Mouse (Mus musculus) C2C12 (cell line): ENCODE data around the gene Atcay. TPM values are rescaled to one million over a fixed set of nuclear protein-coding genes. Genes with fewer than 3 reads are reported as not detected.

Experiments used
- H3K27me3 ChIP-seq: one replicate; pipeline ENCODE4 v1.6.1; 2011; ENCODE audit not compliant: control insufficient read depth, insufficient read depth, insufficient read length
- H3K36me3 ChIP-seq: one replicate; pipeline ENCODE4 v1.6.1; 2011; ENCODE audit not compliant: control insufficient read depth, insufficient read depth
- H3K4me3 ChIP-seq: one replicate; pipeline ENCODE4 v1.5.1; 2011; ENCODE audit warnings: mild to moderate bottlenecking, control low read depth; ENCODE audit not compliant: poor library complexity, insufficient read depth, severe bottlenecking
- H3K79me2 ChIP-seq: one replicate; pipeline ENCODE4 v1.6.1; 2011; ENCODE audit not compliant: control insufficient read depth, insufficient read depth
- H3K79me3 ChIP-seq: one replicate; pipeline ENCODE4 v1.6.1; 2011; ENCODE audit warnings: low read depth, control low read depth
- H3ac ChIP-seq: one replicate; pipeline ENCODE3; 2011; ENCODE audit warnings: low read depth; ENCODE audit not compliant: control insufficient read depth, insufficient read length
- CEBPB ChIP-seq: IDR thresholded peaks from one replicate; pipeline ENCODE4 v1.6.1; 2011; ENCODE audit warnings: low read depth, mild to moderate bottlenecking, control low read depth, moderate library complexity
- CTCF ChIP-seq: IDR thresholded peaks from one replicate; pipeline ENCODE4 v1.5.1; 2011; ENCODE audit not compliant: control insufficient read depth, insufficient read depth, insufficient read length
- FOSL1 ChIP-seq: IDR thresholded peaks from one replicate; pipeline ENCODE4 v1.8.0; 2011; ENCODE audit warnings: mild to moderate bottlenecking, low read length; ENCODE audit not compliant: poor library complexity, insufficient read depth, severe bottlenecking
- MAX ChIP-seq: IDR thresholded peaks from one replicate; pipeline ENCODE4 v1.6.1; 2011; ENCODE audit warnings: mild to moderate bottlenecking, control low read depth
- MYOD1 ChIP-seq: IDR thresholded peaks from one replicate; pipeline ENCODE4 v1.6.1; 2011; ENCODE audit warnings: low read depth; ENCODE audit not compliant: control insufficient read depth, insufficient read length
- MYOG ChIP-seq: IDR thresholded peaks from one replicate; pipeline ENCODE4 v1.6.1; 2011; ENCODE audit not compliant: control insufficient read depth, insufficient read length; ENCODE audit errors: extremely low read depth
- USF1 ChIP-seq: IDR thresholded peaks from one replicate; pipeline ENCODE4 v1.6.1; 2011; ENCODE audit warnings: low read depth, mild to moderate bottlenecking, control low read depth, moderate library complexity
- polyA plus RNA-seq: library from polyadenylated mRNA; unstranded; fragments of >200 nt; fragmentation: generic; extraction: Trizol; gene quantifications from one replicate; pipeline ENCODE4 v1.2.1, GENCODE M21; 2012; ENCODE audit warnings: missing spikeins

Atcay gene
- polyA plus RNA-seq, 1 experiment, result 0.26 TPM

DNA sequence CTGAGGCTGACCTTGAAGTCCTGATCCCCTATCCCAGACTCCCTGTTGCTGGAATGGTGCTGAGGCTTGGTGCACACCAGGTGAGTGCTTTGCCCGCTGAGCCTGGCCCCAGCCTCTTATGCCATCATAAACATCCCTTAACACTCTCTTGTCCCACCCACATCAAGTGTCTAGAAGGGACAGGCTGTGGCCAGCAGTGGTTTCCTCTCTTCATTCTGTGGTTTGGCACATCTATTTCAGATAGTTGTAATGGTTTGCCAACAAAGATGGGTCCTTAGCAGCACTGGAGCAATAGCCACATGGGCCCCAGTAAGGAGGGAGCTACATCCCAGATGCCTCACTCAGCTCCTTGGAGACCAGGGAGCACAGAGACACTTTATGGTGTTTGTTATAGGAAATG, 24.3 kb upstream of the Atcay start:
- Histone ChIP-seq H3K27me3 (no peaks in the 10 kb centered on the region), H3K79me3 (no peaks in the 10 kb centered on the region), H3K4me3 (no peak overlapping the region), H3ac (no peak overlapping the region), H3K79me2 (no peaks in the 10 kb centered on the region), H3K36me3 (no peaks in the 10 kb centered on the region)
- TF ChIP-seq MYOG, result no peak
- TF ChIP-seq CEBPB, result no peak
- TF ChIP-seq MAX, result no peak
- no peak for TF ChIP-seq FOSL1
- no peak for TF ChIP-seq CTCF
- TF ChIP-seq MYOD1, result no peak
- no peak for TF ChIP-seq USF1

DNA sequence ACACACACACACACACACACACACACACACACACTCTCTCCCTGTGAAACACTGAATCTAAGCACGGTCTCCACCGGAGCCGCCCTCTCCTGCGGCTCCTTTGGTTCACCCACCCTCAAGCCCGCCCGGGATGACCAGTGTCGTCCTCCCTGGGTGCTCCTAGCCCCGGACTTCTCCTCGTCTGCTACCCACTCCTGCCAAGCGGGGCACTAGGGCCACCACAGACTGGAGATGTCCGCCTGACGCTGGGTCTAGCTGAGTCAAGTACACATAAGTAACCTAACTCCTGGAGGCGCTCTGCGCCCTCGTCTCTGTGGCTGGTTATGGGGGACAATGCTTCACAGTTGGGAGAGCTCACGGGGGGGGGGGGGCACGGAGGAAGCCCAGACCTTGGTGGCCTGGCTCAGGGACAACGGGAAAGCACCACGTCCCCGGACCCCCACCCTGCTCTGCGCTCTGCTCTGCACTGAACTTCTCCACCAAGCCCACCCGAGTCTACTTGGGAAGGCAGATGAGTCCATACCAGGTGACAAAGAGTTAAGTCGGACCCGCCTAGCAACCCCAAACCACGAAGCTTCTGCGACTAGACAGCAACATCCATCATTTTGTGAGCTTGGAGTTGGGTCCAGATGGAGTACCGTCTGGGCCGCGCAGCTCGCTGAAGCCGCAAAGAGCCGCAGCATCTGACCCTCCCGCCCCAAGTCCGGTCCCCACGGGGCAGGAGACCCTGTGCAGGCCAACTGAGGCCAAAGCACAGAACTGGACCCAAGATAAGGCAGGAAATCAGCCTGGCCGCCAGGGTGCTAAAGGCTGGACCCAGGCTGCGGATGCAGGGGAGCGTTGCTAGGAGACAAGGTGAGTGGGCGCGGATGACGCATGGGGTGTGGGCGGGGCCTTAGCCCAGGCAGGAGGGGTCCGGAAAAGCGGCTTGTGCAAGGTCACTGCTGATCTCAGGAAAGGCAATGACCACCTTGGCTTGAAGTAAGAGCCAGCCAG, 22.1 kb upstream of the Atcay start, which contains the start of gene Matk:
Gene Matk (plus strand): TSS at position 512 of the 996 bp plus-strand sequence.
- Histone ChIP-seq H3K36me3 (no peaks in the 10 kb centered on the region), H3K4me3 (no peak within 1 kb of the TSS), H3K79me3 (no peaks in the 10 kb centered on the region), H3K27me3 (no peaks in the 10 kb centered on the region), H3K79me2 (no peaks in the 10 kb centered on the region), H3ac (no peak within 1 kb of the TSS)
- TF ChIP-seq MYOD1, result no peak
- no peak for TF ChIP-seq USF1
- no peak for TF ChIP-seq MAX
- no peak for TF ChIP-seq FOSL1
- TF ChIP-seq CEBPB, result no peak
- TF ChIP-seq CTCF, result no peak
- no peak for TF ChIP-seq MYOG

DNA sequence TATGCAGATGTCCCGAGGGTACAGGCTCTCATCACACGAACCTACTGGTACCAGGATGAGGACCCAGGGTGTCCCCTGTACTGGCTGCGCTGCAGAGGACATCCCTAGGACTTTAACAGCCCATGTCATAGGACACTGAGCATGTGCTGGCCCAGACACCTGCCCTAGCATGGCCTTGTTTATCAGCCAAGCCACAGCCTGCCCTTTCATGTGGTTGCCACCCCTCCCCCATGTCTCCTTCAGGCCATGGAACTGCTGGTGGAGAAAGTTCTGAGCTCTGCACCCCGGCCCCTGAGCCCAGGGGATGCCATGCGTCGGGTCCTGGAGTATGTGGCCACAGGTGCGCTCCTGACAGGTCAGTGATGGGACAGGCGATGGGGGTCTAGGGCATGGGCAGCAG, 18.8 kb upstream of the Atcay start:
- no peaks in the 10 kb centered on the region for H3K79me2 ChIP-seq
- TF ChIP-seq USF1, result no peak
- no peak for TF ChIP-seq MAX
- TF ChIP-seq FOSL1, result no peak
- no peak for TF ChIP-seq MYOG
- no peak for TF ChIP-seq MYOD1
- no peak for TF ChIP-seq CEBPB
- no peak for TF ChIP-seq CTCF
- no peaks in the 10 kb centered on the region for H3K79me3 ChIP-seq
- H3K4me3 ChIP-seq, result no peak overlapping the region
- peaks cover 3% of the 10 kb centered on the region for H3K27me3 ChIP-seq
- H3K36me3 ChIP-seq, result no peaks in the 10 kb centered on the region
- no peak overlapping the region for H3ac ChIP-seq

DNA sequence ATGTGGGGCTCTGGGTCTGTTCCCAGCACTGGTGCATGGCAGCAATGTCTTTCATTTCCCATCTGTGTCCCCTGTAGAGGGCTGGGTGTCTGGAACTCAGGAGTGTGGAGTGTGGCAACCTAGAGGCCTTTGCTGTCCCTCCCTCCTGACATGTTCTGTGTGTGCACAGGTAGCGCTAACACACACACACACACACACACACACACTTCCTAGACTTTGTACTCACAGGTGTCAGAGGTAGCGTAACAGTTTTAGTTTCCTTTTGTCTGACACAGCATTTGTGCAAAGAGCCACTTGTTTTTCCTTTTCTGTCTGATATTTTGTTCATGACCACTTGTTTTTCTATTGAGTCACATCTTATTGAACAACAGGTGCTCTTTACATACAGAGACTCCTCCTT, 17.2 kb upstream of the Atcay start:
- Histone ChIP-seq H3K79me2 (no peaks in the 10 kb centered on the region), H3K27me3 (peaks cover 17% of the 10 kb centered on the region), H3ac (no peak overlapping the region), H3K79me3 (no peaks in the 10 kb centered on the region), H3K36me3 (no peaks in the 10 kb centered on the region), H3K4me3 (no peak overlapping the region)
- TF ChIP-seq CTCF (no peak), MYOD1 (no peak), MAX (no peak), MYOG (no peak), USF1 (no peak)

DNA sequence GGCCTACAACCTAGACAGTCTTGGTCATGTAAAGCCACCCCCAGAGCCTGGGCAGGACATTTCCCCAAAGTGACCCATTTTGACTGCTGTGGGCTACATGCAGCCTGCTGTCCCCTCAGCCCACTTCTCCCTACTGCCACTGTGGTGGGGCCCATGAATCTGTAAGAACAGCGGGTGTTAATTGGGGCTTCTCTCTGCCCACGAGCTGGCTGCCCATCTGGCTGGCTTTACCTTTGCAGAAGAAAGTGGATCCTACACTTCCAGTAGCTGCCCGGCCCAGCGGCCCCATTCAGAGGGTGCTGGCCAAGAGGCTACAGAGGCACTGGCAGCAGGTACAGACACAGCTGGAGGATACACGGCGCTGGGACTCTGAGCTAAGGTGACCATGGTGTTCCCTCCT, 14.5 kb upstream of the Atcay start:
- Histone ChIP-seq H3K36me3 (no peaks in the 10 kb centered on the region), H3K27me3 (peaks cover 31% of the 10 kb centered on the region), H3K4me3 (no peak overlapping the region), H3K79me2 (no peaks in the 10 kb centered on the region), H3ac (no peak overlapping the region), H3K79me3 (no peaks in the 10 kb centered on the region)
- TF ChIP-seq FOSL1, result no peak
- TF ChIP-seq MAX, result no peak
- TF ChIP-seq CTCF, result no peak
- no peak for TF ChIP-seq USF1
- TF ChIP-seq MYOD1, result no peak
- TF ChIP-seq MYOG, result no peak
- TF ChIP-seq CEBPB, result no peak

DNA sequence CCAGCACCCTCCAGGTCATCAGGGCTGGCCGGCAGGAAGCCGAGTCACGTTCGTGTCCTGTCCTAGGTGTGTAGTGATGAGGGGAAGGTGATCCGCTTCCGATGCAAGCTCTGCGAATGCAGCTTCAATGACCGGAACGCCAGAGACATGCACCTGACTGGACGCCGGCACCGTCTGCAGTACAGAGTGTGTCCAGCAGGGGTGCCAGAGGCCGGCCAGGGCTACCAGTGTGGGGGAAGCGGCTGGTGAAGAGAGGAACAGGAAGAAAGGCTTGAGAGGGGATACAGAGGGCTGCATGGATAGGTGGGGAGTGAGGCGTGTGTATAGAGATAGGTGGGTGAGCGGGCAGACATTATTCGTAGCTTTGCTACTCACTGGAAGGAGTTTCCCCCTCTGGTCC, 14.0 kb upstream of the Atcay start:
- peaks cover 31% of the 10 kb centered on the region for H3K27me3 ChIP-seq
- H3K79me2 ChIP-seq, result no peaks in the 10 kb centered on the region
- H3K36me3 ChIP-seq, result no peaks in the 10 kb centered on the region
- H3K4me3 ChIP-seq, result no peak overlapping the region
- no peak overlapping the region for H3ac ChIP-seq
- TF ChIP-seq CTCF, result peak; percentile 77
- no peak for TF ChIP-seq FOSL1
- no peak for TF ChIP-seq USF1
- no peaks in the 10 kb centered on the region for H3K79me3 ChIP-seq
